Mouse (Mus musculus) layer of hippocampus, postnatal 36 days (tissue): ENCODE measurements at regions not wholly inside any gene's neighbourhood (a gene's known extent, or its start where the extent isn't known, plus 50 kb on each side); places are given as distances from the start of the nearest gene placed in this dataset.

Experiments used
- DNase-seq, 2 experiments: peaks; one replicate each; pipeline ENCODE4 v3.0.0; 2022

- peak in 1 of 2 experiments; percentile 4 for DNase-seq
These were observed 456.5 kb upstream of the Plxna2 start for GRCm38 (mm10) chr1:194161469-194161868.

- DNase-seq: peak; percentile 58 to 63
These were observed 457.1 kb upstream of the Plxna2 start for GRCm38 (mm10) chr1:194160761-194161461.

- DNase-seq: no peak
These were observed 460.8 kb upstream of the Plxna2 start for GRCm38 (mm10) chr1:194157268-194157667.

GRCm38 (mm10) chr1:194148416-194149364 is 469.3 kb upstream of the Plxna2 start:
- peak; percentile 4 to 10 for DNase-seq

- DNase-seq: peak; percentile 18 to 30
These were observed 500.2 kb upstream of the Plxna2 start for GRCm38 (mm10) chr1:194117631-194118360.

- DNase-seq: no peak
These were observed 503.6 kb upstream of the Plxna2 start for GRCm38 (mm10) chr1:194114399-194114798.

- DNase-seq: no peak
These were observed 506.1 kb upstream of the Plxna2 start for GRCm38 (mm10) chr1:194111931-194112330.

GRCm38 (mm10) chr1:194109172-194110071 is 508.6 kb upstream of the Plxna2 start:
- no peak for DNase-seq

- no peak for DNase-seq
These were observed 509.9 kb upstream of the Plxna2 start for GRCm38 (mm10) chr1:194108132-194108531.

- no peak for DNase-seq
These were observed 510.6 kb upstream of the Plxna2 start for GRCm38 (mm10) chr1:194107271-194107938.

- DNase-seq: no peak
These were observed 528.0 kb upstream of the Plxna2 start for GRCm38 (mm10) chr1:194089918-194090548.

- DNase-seq: no peak
These were observed 559.5 kb upstream of the Plxna2 start for GRCm38 (mm10) chr1:194058512-194058911.

GRCm38 (mm10) chr1:194056544-194056943 is 561.5 kb upstream of the Plxna2 start:
- DNase-seq: no peak

GRCm38 (mm10) chr1:194049746-194050351 is 568.2 kb upstream of the Plxna2 start:
- no peak for DNase-seq

GRCm38 (mm10) chr1:194041393-194042352 is 576.3 kb upstream of the Plxna2 start:
- no peak for DNase-seq

GRCm38 (mm10) chr1:194038711-194039110 is 579.3 kb upstream of the Plxna2 start:
- DNase-seq: no peak

GRCm38 (mm10) chr1:194034199-194034883 is 583.7 kb upstream of the Plxna2 start:
- no peak for DNase-seq

GRCm38 (mm10) chr1:194032603-194033002 is 585.4 kb upstream of the Plxna2 start:
- no peak for DNase-seq
